Mouse (Mus musculus) liver, adult 2 months (tissue): ENCODE data around the gene Ganab. TPM values are rescaled to one million over a fixed set of nuclear protein-coding genes. Genes with fewer than 3 reads are reported as not detected.
"Not testable (repeated sequence)": the region's sequence is repeated elsewhere in the genome, so short reads cannot be mapped to it uniquely, and the experiment has no call there.

Experiments
- DNase-seq: peaks from one replicate; pipeline ENCODE4 v3.0.0-alpha.2; 2011; ENCODE audit warnings: low read depth, low spot score; ENCODE audit errors: extremely low read depth
- H3K27ac ChIP-seq: fragments of 200-500 bp; replicated peaks from 2 replicates; pipeline ENCODE4 v1.5.1; 2012; ENCODE audit warnings: low read depth, mild to moderate bottlenecking, control low read depth, inconsistent platforms, low read length; ENCODE audit not compliant: insufficient read depth
- H3K27me3 ChIP-seq: fragments of 200-500 bp; 2 replicates; pipeline ENCODE4 v1.6.1; 2012; ENCODE audit warnings: mild to moderate bottlenecking, moderate library complexity, low read length, inconsistent platforms; ENCODE audit not compliant: control insufficient read depth, insufficient read depth
- H3K36me3 ChIP-seq: fragments of 200-500 bp; 2 replicates; pipeline ENCODE4 v1.6.1; 2012; ENCODE audit warnings: low read length, inconsistent platforms; ENCODE audit not compliant: control insufficient read depth, insufficient read depth
- H3K4me1 ChIP-seq: fragments of 200-500 bp; 2 replicates; pipeline ENCODE4 v1.6.1; 2011; ENCODE audit warnings: low read length; ENCODE audit not compliant: control insufficient read depth, insufficient read depth
- H3K4me3 ChIP-seq: fragments of 200-500 bp; 2 replicates; pipeline ENCODE4 v1.5.1; 2011; ENCODE audit warnings: low read depth, mild to moderate bottlenecking, control low read depth, low read length, moderate library complexity; ENCODE audit not compliant: insufficient read depth
- H3K79me2 ChIP-seq: fragments of 200-500 bp; 2 replicates; pipeline ENCODE4 v1.6.1; 2012; ENCODE audit warnings: inconsistent platforms, mild to moderate bottlenecking, low read length, moderate library complexity; ENCODE audit not compliant: control insufficient read depth, insufficient read depth
- H3K9ac ChIP-seq: fragments of 200-500 bp; 2 replicates; pipeline ENCODE4 v1.6.1; 2012; ENCODE audit warnings: low read depth, mild to moderate bottlenecking, control low read depth, inconsistent platforms, low read length
- CTCF ChIP-seq: fragments of 200-500 bp; IDR thresholded peaks from 2 replicates; pipeline ENCODE4 v1.5.1; 2011; ENCODE audit warnings: low read depth, low read length, control low read depth
- POLR2A ChIP-seq: fragments of 200-500 bp; IDR thresholded peaks from 2 replicates; pipeline ENCODE4 v1.6.1; 2011; ENCODE audit warnings: low read length, control low read depth; ENCODE audit not compliant: insufficient read depth; ENCODE audit errors: extremely low read depth
- WGBS: fragments of 180-500 bp; shearing (Covaris S2); methylation state at CpG from one replicate; pipeline ENCODE4 v1.1.7; 2018; 5-methylcytosine and 5-hydroxymethylcytosine counted together
- polyA plus RNA-seq: library from polyadenylated mRNA; depleted of rRNA; stranded (reverse); fragments of >200 nt; gene quantifications from 2 replicates; pipeline ENCODE4 v1.2.3, GENCODE M21; 2012
- total RNA-seq: library from RNA; depleted of rRNA; stranded (reverse); fragments of >200 nt; gene quantifications from 2 replicates; pipeline ENCODE4 v1.2.3, GENCODE M21; 2014

Gene Ganab
- total and polyA plus RNA-seq, 2 experiments = 111 to 140 TPM

- Histone ChIP-seq H3K4me1 (peaks cover 10% of the 10 kb centered on the region), H3K4me3 (no peak overlapping the region), H3K9ac (no peak overlapping the region), H3K27ac (no peak overlapping the region), H3K79me2 (peaks cover 16% of the 10 kb centered on the region; the same call in 1 of the 2 replicates), H3K36me3 (peaks cover under 1% of the 10 kb centered on the region; the same call in 1 of the 2 replicates), H3K27me3 (no peaks in the 10 kb centered on the region)
- TF ChIP-seq POLR2A (no peak), CTCF (no peak)
- DNase-seq = no peak
- 90% methylated on average over 9 of the region's 9 CpGs for WGBS
Observed at GRCm38 (mm10) chr19:8895397-8895960, 2.4 kb upstream of the Ganab start.

- 85% methylated on average over 5 of the region's 5 CpGs for WGBS
- H3K9ac ChIP-seq, H3K27ac ChIP-seq, H3K36me3 ChIP-seq, H3K27me3 ChIP-seq, DNase-seq, H3K4me3 ChIP-seq: not testable (repeated sequence)
- Histone ChIP-seq H3K79me2 (peaks cover 16% of the 10 kb centered on the region; the same call in 1 of the 2 replicates), H3K4me1 (peaks cover 12% of the 10 kb centered on the region)
Observed at GRCm38 (mm10) chr19:8896231-8896630, 1.6 kb upstream of the Ganab start.

GRCm38 (mm10) chr19:8897211-8897864 lies 533 bp upstream of the Ganab start:
- Histone ChIP-seq H3K9ac (peak overlapping the region; percentile 43), H3K4me1 (peaks cover 12% of the 10 kb centered on the region), H3K4me3 (peak overlapping the region; percentile 71), H3K27ac (peak overlapping the region; percentile 38), H3K79me2 (peaks cover 16% of the 10 kb centered on the region; the same call in 1 of the 2 replicates)
- not testable (repeated sequence) for H3K36me3 ChIP-seq, H3K27me3 ChIP-seq
- WGBS = 16% methylated on average over 21 of the region's 21 CpGs
- DNase-seq = peak; percentile 53

GRCm38 (mm10) chr19:8898576-8898975 lies 705 bp downstream of the Ganab start:
- peak overlapping the region; percentile 71 for H3K4me3 ChIP-seq
- no peaks in the 10 kb centered on the region for H3K27me3 ChIP-seq
- peaks cover 14% of the 10 kb centered on the region; the same call in 1 of the 2 replicates for H3K79me2 ChIP-seq
- peaks cover 12% of the 10 kb centered on the region for H3K4me1 ChIP-seq
- peak overlapping the region; percentile 81 for H3K9ac ChIP-seq
- 2% methylated on average over 13 of the region's 13 CpGs for WGBS
- peak; percentile 53 for DNase-seq
- TF ChIP-seq POLR2A (0 out of 2 replicates have a peak, but pooled peaks have one; percentile 9), CTCF (no peak)
- peak overlapping the region; percentile 86 for H3K27ac ChIP-seq
- peaks cover 16% of the 10 kb centered on the region for H3K36me3 ChIP-seq

- H3K4me1 ChIP-seq = peaks cover 12% of the 10 kb centered on the region
- TF ChIP-seq CTCF (no peak), POLR2A (no peak)
Observed at GRCm38 (mm10) chr19:8899079-8899478, 1.2 kb downstream of the Ganab start.

GRCm38 (mm10) chr19:8903412-8903811 lies 5.5 kb downstream of the Ganab start:
- H3K9ac ChIP-seq = no peak overlapping the region
- H3K4me1 ChIP-seq = peaks cover 6% of the 10 kb centered on the region
- no peak overlapping the region for H3K4me3 ChIP-seq
- 94% methylated on average over 5 of the region's 5 CpGs for WGBS
- H3K27me3 ChIP-seq = no peaks in the 10 kb centered on the region
- no peak for DNase-seq
- TF ChIP-seq POLR2A (no peak), CTCF (no peak)
- peaks cover 57% of the 10 kb centered on the region for H3K36me3 ChIP-seq
- H3K27ac ChIP-seq = no peak overlapping the region
- peaks cover 3% of the 10 kb centered on the region; the same call in 1 of the 2 replicates for H3K79me2 ChIP-seq

More at GRCm38 (mm10) chr19:8899079-8899478, 1.2 kb downstream of the Ganab start:
- WGBS = 16% methylated on average over 3 of the region's 3 CpGs
- Histone ChIP-seq H3K4me3 (peak overlapping the region; percentile 71; the same call in 1 of the 2 replicates), H3K27me3 (no peaks in the 10 kb centered on the region), H3K36me3 (peaks cover 20% of the 10 kb centered on the region), H3K9ac (peak overlapping the region; percentile 34; the same call in 1 of the 2 replicates), H3K27ac (no peak overlapping the region), H3K79me2 (peaks cover 14% of the 10 kb centered on the region; the same call in 1 of the 2 replicates)
- peak; percentile 24 for DNase-seq
